Mouse (Mus musculus) forebrain, postnatal 0 days (tissue): ENCODE measurements at regions not wholly inside any gene's neighbourhood (a gene's known extent, or its start where the extent isn't known, plus 50 kb on each side); places are given as distances from the start of the nearest gene placed in this dataset.

Source experiments
- ATAC-seq: fragments of 200-750 bp; cut with Nextera tagmentation; 2 replicates; pipeline ENCODE4 v1.8.0; 2017; ENCODE audit warnings: mild to moderate bottlenecking, moderate library complexity
- DNase-seq: peaks from one replicate; pipeline ENCODE4 v3.0.0-alpha.2; 2015
- H3K27ac ChIP-seq: fragments of 300-500 bp; sonication (generic); 2 replicates; pipeline ENCODE4 v1.5.1; 2014; ENCODE audit warnings: low read depth, mild to moderate bottlenecking, antibody characterized with exemption, low read length, moderate library complexity, mixed read lengths
- H3K27me3 ChIP-seq: fragments of 300-500 bp; sonication (generic); 2 replicates; pipeline ENCODE4 v1.6.1; 2014; ENCODE audit warnings: mild to moderate bottlenecking, low read length, mixed read lengths; ENCODE audit not compliant: insufficient read depth
- H3K36me3 ChIP-seq: fragments of 300-500 bp; sonication (generic); 2 replicates; pipeline ENCODE4 v1.6.1; 2014; ENCODE audit warnings: mild to moderate bottlenecking, moderate library complexity; ENCODE audit not compliant: insufficient read depth
- H3K4me1 ChIP-seq: fragments of 300-500 bp; sonication (generic); 2 replicates; pipeline ENCODE4 v1.6.1; 2014; ENCODE audit warnings: antibody characterized with exemption; ENCODE audit not compliant: insufficient read depth
- H3K4me2 ChIP-seq: fragments of 300-500 bp; sonication (generic); 2 replicates; pipeline ENCODE4 v1.6.1; 2014; ENCODE audit warnings: low read depth, mild to moderate bottlenecking, moderate library complexity
- H3K4me3 ChIP-seq: fragments of 300-500 bp; sonication (generic); 2 replicates; pipeline ENCODE4 v1.5.1; 2014; ENCODE audit warnings: low read depth, low read length, mixed read lengths
- H3K9ac ChIP-seq: fragments of 300-500 bp; sonication (generic); 2 replicates; pipeline ENCODE4 v1.6.1; 2014; ENCODE audit warnings: mild to moderate bottlenecking
- H3K9me3 ChIP-seq: fragments of 300-500 bp; sonication (generic); 2 replicates; pipeline ENCODE4 v1.6.1; 2016; ENCODE audit warnings: low read length
- CTCF ChIP-seq: sonication (generic); IDR thresholded peaks from 2 replicates; pipeline ENCODE4 v1.5.1; 2016; ENCODE audit warnings: antibody characterized with exemption, control low read depth, low read depth
- WGBS: fragments of 180-500 bp; shearing (Covaris S2); extraction: QIAGEN DNeasy Blood & Tissue Kit; methylation state at CpG from one replicate; pipeline ENCODE4 v1.1.7; 2014; 5-methylcytosine and 5-hydroxymethylcytosine counted together

DNA sequence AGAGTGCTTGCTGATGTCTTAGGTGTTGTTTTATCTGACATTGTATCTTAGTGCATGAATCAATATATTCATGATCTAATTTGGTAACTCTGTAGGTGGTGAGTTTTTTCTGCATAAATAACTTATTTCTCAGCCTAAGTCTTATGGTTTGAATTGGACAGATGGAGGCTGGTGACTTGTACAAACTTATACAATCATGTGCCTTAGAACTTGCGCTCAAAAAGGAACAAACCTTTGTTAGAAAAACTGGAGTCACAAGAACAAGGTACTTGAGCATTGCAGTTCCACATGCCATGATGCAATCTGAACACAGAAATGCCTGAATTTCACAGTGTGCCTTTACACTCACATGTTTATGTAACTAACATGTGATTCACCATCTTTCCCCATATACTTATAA lies 1420.7 kb downstream of the Efnb2 start:
- no peak for TF ChIP-seq CTCF
- H3K4me1 ChIP-seq: no peaks in the 10 kb centered on the region
- no peaks in the 10 kb centered on the region for H3K36me3 ChIP-seq
- ATAC-seq (no peak), DNase-seq (no peak)
- no peak overlapping the region for H3K9ac ChIP-seq
- 91% methylated on average over 1 of the region's 1 CpGs for WGBS
- no peak overlapping the region for H3K4me3 ChIP-seq
- no peak overlapping the region for H3K27ac ChIP-seq
- H3K9me3 ChIP-seq: no peaks in the 10 kb centered on the region
- H3K27me3 ChIP-seq: no peaks in the 10 kb centered on the region
- no peak overlapping the region for H3K4me2 ChIP-seq

DNA sequence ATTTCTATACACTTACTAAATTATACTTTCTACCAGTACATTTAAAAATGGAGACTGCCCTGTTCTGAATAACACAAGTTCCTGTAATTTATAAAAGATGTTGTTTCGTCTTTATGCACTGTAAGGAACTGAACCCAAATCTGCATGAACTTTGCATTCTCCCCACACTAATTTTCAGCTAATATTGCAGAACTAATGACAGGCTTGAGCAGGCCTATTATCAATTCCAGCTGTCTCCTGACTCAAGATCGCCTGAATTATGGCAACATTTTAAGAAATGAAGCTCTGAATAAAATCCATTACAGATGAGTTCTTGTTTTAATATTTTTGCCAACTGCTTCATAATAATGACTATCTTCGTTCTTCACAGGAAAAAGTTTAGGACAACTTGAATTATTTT lies 1427.0 kb downstream of the Efnb2 start:
- 68% methylated on average over 3 of the region's 3 CpGs for WGBS
- Histone ChIP-seq H3K9me3 (no peaks in the 10 kb centered on the region), H3K4me3 (no peak overlapping the region), H3K27me3 (no peaks in the 10 kb centered on the region), H3K36me3 (no peaks in the 10 kb centered on the region), H3K27ac (no peak overlapping the region), H3K4me1 (no peaks in the 10 kb centered on the region), H3K4me2 (no peak overlapping the region), H3K9ac (no peak overlapping the region)
- no peak for ATAC-seq
- TF ChIP-seq CTCF: no peak
- DNase-seq: no peak

DNA sequence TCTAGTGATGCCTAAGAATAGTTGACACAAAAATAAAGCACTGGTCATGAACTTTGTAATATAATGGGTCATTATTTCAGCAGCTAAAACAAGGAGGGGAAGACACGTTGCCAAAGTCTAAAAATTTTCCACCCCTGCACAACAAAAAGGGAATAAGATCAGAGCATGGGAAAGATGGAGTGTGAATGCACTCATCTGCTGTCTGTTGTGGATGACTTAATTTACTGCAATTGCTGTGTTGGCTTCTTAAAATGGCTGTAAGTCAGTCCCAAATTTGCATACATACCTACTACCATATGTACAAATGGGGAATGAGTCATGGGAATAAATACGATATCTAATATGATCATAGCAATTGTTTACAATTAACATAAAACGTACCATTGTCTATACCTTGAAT lies 1441.7 kb downstream of the Efnb2 start:
- H3K27ac ChIP-seq: no peak overlapping the region
- H3K9ac ChIP-seq: no peak overlapping the region
- H3K27me3 ChIP-seq: no peaks in the 10 kb centered on the region
- no peaks in the 10 kb centered on the region for H3K9me3 ChIP-seq
- no peak for TF ChIP-seq CTCF
- no peak for ATAC-seq
- no peaks in the 10 kb centered on the region for H3K4me1 ChIP-seq
- H3K4me2 ChIP-seq: no peak overlapping the region
- H3K36me3 ChIP-seq: no peaks in the 10 kb centered on the region
- H3K4me3 ChIP-seq: no peak overlapping the region
- peak; percentile 16 for DNase-seq
- WGBS: 67% methylated on average over 3 of the region's 3 CpGs

DNA sequence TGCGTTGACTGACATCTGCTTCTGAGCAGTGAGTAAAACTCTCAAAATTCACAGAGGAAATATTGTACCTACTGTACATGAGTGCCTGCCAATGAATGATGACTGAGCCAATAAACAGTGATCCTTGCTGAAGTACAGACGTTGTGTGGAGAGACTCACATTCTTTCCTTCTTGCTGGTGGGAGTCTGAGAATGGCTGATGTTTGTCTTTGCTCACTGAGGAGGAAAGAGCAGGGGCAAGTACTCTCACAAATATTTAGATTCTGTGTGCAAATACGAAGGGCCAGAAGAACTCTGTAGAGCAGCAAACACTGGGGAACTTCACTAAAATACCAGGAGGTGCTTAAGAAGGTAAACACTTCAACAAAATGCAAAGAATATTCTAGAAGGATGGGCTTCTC lies 1453.9 kb downstream of the Efnb2 start:
- no peak for TF ChIP-seq CTCF
- H3K36me3 ChIP-seq: no peaks in the 10 kb centered on the region
- no peaks in the 10 kb centered on the region for H3K9me3 ChIP-seq
- H3K4me3 ChIP-seq: no peak overlapping the region
- no peak overlapping the region for H3K9ac ChIP-seq
- no peak overlapping the region for H3K4me2 ChIP-seq
- WGBS: 42% methylated on average over 3 of the region's 3 CpGs
- H3K27ac ChIP-seq: no peak overlapping the region
- DNase-seq: no peak
- no peak for ATAC-seq
- no peaks in the 10 kb centered on the region for H3K27me3 ChIP-seq
- no peaks in the 10 kb centered on the region for H3K4me1 ChIP-seq

DNA sequence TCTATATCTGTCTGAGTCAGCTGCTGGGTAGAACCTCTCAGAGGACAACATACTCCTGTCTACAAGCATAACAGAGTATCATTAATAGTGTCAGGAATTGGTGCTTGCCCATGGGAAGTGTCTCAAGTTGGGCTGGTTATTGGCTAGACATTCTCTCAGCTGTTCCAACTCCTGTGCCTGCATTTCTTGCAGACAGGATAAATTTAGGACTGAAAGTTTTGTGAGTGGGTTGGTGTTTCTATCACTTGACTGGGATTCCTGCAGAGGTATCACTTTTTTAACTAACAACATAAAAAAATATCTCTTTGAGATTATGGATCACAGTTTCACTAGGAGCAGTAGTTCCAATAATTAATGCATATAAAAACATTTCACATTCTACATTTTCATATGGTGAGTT lies 1454.4 kb downstream of the Efnb2 start:
- H3K4me1 ChIP-seq: no peaks in the 10 kb centered on the region
- TF ChIP-seq CTCF: no peak
- no peaks in the 10 kb centered on the region for H3K9me3 ChIP-seq
- H3K27me3 ChIP-seq: no peaks in the 10 kb centered on the region
- no peak overlapping the region for H3K9ac ChIP-seq
- H3K27ac ChIP-seq: no peak overlapping the region
- ATAC-seq: no peak
- H3K36me3 ChIP-seq: no peaks in the 10 kb centered on the region
- no peak overlapping the region for H3K4me2 ChIP-seq
- H3K4me3 ChIP-seq: no peak overlapping the region
- no peak for DNase-seq

DNA sequence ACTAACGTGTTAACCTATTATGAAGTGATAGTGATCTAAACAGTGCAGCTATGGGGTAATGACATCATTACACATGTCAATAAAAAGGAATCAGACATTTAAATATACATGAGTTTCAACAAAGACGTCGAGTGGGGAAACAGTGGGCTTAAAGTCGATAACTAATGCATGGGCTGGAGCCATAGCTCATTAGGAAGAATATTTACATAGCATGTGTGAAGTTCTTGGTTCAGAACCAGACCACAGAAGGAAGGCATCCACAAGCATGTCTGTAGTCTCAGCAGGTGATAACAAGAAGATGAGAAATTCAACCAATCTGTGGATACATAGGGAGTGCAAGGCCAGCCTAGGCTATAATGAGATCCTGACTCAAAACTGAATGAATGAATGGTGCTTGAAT lies 1456.0 kb downstream of the Efnb2 start:
- DNase-seq: no peak
- Histone ChIP-seq H3K27ac (no peak overlapping the region), H3K9me3 (no peaks in the 10 kb centered on the region), H3K36me3 (no peaks in the 10 kb centered on the region), H3K4me1 (no peaks in the 10 kb centered on the region), H3K4me2 (no peak overlapping the region), H3K4me3 (no peak overlapping the region), H3K27me3 (no peaks in the 10 kb centered on the region), H3K9ac (no peak overlapping the region)
- WGBS: 33% methylated on average over 4 of the region's 4 CpGs
- TF ChIP-seq CTCF: no peak
- no peak for ATAC-seq

DNA sequence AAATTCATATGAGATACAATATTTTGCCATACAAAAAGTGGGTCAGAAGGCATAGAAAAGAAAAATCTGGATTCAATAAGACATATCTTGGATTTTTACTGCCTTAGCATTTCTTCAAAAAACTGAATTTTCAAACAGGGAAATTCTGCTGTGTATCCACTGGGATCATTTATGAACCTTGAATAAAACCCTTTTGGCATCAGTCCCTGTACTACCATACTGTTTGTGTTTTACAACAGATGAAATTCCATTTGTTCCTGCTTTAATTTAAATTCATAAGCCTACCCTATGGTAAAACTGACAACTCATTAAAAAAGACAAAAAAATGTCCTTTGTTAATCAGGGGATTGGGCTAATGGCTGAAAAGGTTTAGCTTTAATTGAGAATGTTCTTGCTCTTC lies 1470.3 kb downstream of the Efnb2 start:
- no peaks in the 10 kb centered on the region for H3K36me3 ChIP-seq
- H3K4me3 ChIP-seq: no peak overlapping the region
- ATAC-seq (peak; percentile 55; the same call in 1 of the 2 replicates), DNase-seq (peak; percentile 53)
- no peaks in the 10 kb centered on the region for H3K9me3 ChIP-seq
- no peak overlapping the region for H3K9ac ChIP-seq
- H3K4me2 ChIP-seq: no peak overlapping the region
- no peak overlapping the region for H3K27ac ChIP-seq
- no peak for TF ChIP-seq CTCF
- H3K4me1 ChIP-seq: no peaks in the 10 kb centered on the region
- H3K27me3 ChIP-seq: no peaks in the 10 kb centered on the region

DNA sequence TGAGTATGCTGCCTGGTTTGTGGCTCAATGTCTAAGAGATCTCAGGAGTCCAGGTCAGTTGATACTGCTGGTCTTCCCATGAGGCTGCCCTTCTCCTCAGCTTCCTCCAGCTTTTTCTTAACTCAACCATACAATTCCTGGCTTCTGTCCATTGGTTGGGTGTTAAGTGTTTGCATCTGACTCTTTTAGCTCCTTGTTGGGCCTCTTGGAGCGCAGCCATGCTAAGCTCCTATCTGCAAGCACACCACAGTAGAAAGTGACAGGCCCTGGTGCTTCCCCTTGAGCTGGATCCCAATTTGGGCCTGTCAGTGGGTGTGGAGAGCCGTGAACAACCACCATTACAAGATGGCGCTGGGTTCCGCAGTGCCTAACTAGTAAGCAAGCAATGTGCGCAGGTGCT lies 1497.7 kb downstream of the Efnb2 start:
- Histone ChIP-seq H3K4me2 (no peak overlapping the region), H3K4me3 (no peak overlapping the region), H3K4me1 (no peaks in the 10 kb centered on the region), H3K9ac (no peak overlapping the region), H3K27me3 (no peaks in the 10 kb centered on the region), H3K9me3 (no peaks in the 10 kb centered on the region), H3K36me3 (no peaks in the 10 kb centered on the region), H3K27ac (no peak overlapping the region)
- TF ChIP-seq CTCF: no peak
- 92% methylated on average over 5 of the region's 5 CpGs for WGBS
- DNase-seq (no peak), ATAC-seq (no peak)
